Mouse (Mus musculus) ES-Bruce4 (cell line): Measurements from ENCODE around the gene Ube2v1.

Experiments
- CTCF ChIP-seq: IDR thresholded peaks from one replicate; pipeline ENCODE4 v1.8.1; 2011; ENCODE audit warnings: low read depth, low read length
- EP300 ChIP-seq: IDR thresholded peaks from 2 replicates; pipeline ENCODE4 v1.6.1; 2011; ENCODE audit warnings: low read depth, low read length; ENCODE audit not compliant: insufficient read depth
- POLR2A ChIP-seq: IDR thresholded peaks from one replicate; pipeline ENCODE4 v1.8.1; 2011; ENCODE audit warnings: low read length; ENCODE audit not compliant: insufficient read depth

DNA sequence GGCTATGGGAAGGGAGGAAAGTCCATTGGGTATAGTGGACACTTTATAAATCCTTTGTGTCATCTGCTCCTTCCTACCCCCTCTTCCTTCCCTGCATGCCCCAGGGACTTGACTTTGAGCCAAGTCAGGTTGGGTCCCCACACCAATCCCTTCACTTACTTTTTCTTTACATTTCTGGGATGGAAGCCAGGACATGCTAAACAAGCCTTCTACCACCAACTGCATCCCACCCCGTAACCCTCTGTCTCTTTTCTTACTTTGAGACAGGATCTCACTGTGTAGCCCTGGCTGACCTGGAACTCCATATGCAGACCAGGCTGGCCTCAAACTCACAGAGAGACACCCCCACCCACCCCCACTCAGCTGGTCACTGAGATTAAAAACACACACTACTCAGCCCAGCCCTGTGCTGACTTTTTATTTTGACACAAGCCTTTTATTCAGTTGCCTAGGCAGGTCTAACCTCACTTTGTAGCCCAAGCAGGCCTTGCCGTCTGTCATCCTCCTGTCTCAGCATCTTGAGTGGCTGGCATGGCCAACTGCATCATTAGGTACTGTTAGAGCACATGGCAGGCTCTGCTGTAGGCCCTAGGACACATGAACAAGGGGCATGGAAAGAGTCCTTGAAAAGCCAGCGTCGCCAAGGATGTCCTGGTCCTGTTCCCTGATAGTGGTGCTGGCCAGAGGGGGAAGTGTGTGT, 38.2 kb downstream of the Ube2v1 start:
- TF ChIP-seq CTCF: no peak
- TF ChIP-seq POLR2A: no peak
- no peak for TF ChIP-seq EP300
